Mouse (Mus musculus) forebrain, embryonic 16.5 days (tissue): ENCODE data around the gene Gm11541. TPM values are rescaled to one million over a fixed set of nuclear protein-coding genes. Genes with fewer than 3 reads are reported as not detected.

Experiments
- ATAC-seq: fragments of 200-750 bp; cut with Nextera tagmentation; 2 replicates; pipeline ENCODE4 v1.8.0; 2017; ENCODE audit warnings: mild to moderate bottlenecking, moderate library complexity
- H3K27ac ChIP-seq: fragments of 300-500 bp; sonication (generic); 2 replicates; pipeline ENCODE4 v1.5.1; 2014; ENCODE audit warnings: low read length, control low read depth
- H3K27me3 ChIP-seq: fragments of 300-500 bp; sonication (generic); replicated peaks from 2 replicates; pipeline ENCODE4 v1.6.1; 2014; ENCODE audit warnings: low read length; ENCODE audit not compliant: control insufficient read depth, insufficient read depth
- H3K36me3 ChIP-seq: fragments of 300-500 bp; sonication (generic); 2 replicates; pipeline ENCODE4 v1.6.1; 2014; ENCODE audit not compliant: control insufficient read depth, insufficient read depth
- H3K4me1 ChIP-seq: fragments of 300-500 bp; sonication (generic); replicated peaks from 2 replicates; pipeline ENCODE4 v1.6.1; 2014; ENCODE audit warnings: low read length; ENCODE audit not compliant: control insufficient read depth, insufficient read depth
- H3K4me2 ChIP-seq: fragments of 300-500 bp; sonication (generic); 2 replicates; pipeline ENCODE4 v1.6.1; 2014; ENCODE audit warnings: mild to moderate bottlenecking, low read length, control low read depth
- H3K4me3 ChIP-seq: fragments of 300-500 bp; sonication (generic); replicated peaks from 2 replicates; pipeline ENCODE4 v1.5.1; 2014; ENCODE audit warnings: mild to moderate bottlenecking, low read length, control low read depth
- H3K9ac ChIP-seq: fragments of 300-500 bp; sonication (generic); replicated peaks from 2 replicates; pipeline ENCODE4 v1.6.1; 2014; ENCODE audit warnings: low read depth, low read length, control low read depth
- H3K9me3 ChIP-seq: fragments of 300-500 bp; sonication (generic); 2 replicates; pipeline ENCODE4 v1.6.1; 2016; ENCODE audit warnings: low read length; ENCODE audit not compliant: control insufficient read depth
- WGBS: fragments of 180-500 bp; shearing (Covaris S2); extraction: QIAGEN DNeasy Blood & Tissue Kit; methylation state at CpG from one replicate; pipeline ENCODE4 v1.1.7; 2014; 5-methylcytosine and 5-hydroxymethylcytosine counted together
- polyA plus RNA-seq: library from polyadenylated mRNA; unstranded; fragments of >200 nt; fragmentation: Nextera tagmentation; extraction: Ambion mirVana; gene quantifications from 2 replicates; pipeline ENCODE4 v1.2.1, GENCODE M21; 2015

Gm11541 gene
- polyA plus RNA-seq, 1 experiment from 2014 or later = not detected

DNA sequence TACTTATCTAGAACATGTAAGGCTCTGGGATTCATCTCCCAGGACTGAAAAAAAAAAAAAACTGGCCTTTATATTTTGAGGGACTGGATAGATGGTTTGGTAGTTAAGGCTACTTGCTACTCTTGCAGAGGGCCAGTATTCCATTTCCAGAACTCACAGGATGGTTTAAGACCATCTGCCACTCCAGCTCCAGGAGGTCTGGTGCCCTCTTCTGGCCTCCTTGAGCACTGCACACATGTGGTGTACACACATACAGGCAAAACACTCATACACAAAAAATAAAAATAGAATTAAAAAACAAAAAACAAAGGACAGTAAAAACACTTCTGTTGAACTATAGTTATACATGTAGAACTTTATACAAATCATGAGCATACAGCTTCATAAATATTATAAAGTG, 23.7 kb downstream of the Gm11541 start:
- no peaks in the 10 kb centered on the region for H3K9me3 ChIP-seq
- no peak overlapping the region for H3K4me2 ChIP-seq
- H3K27me3 ChIP-seq = no peaks in the 10 kb centered on the region
- H3K9ac ChIP-seq = no peak overlapping the region
- no peak overlapping the region for H3K4me3 ChIP-seq
- peaks cover 17% of the 10 kb centered on the region for H3K4me1 ChIP-seq
- no peaks in the 10 kb centered on the region for H3K36me3 ChIP-seq
- no peak for ATAC-seq
- no peak overlapping the region for H3K27ac ChIP-seq

DNA sequence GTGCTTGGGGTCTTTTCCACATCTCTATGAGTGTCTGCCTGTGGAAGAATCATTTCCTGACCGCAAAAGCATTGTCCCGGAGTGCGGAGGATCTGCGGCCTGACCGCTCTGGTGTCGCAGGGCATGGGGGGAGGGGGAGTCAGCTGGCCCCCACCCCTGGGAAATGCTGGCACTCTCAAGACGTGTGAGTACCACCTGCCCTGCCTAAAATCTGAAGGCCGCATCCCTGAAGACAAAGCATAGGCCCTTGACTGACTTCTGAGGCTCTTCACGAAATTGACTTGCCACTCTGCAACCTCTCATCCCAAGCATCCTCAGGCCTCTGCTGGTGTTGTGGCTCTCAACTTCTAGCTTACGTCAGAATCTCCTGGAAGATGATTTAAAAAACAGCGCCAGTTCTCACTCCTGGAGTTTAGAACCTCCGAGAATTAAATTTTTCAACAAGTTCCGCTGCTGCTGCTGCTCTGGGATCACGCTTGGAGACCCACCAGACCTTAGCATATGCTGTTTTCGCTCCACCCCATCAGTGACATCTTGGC, 26.6 kb downstream of the Gm11541 start:
- no peak; the same call in 1 of the 2 replicates for ATAC-seq
- no peaks in the 10 kb centered on the region for H3K9me3 ChIP-seq
- WGBS = 23% methylated on average over 15 of the region's 15 CpGs
- H3K36me3 ChIP-seq = no peaks in the 10 kb centered on the region
- H3K9ac ChIP-seq = peak overlapping the region; percentile 96
- H3K4me1 ChIP-seq = peaks cover 20% of the 10 kb centered on the region
- peak overlapping the region; percentile 92 for H3K4me3 ChIP-seq
- 0 out of 2 replicates have a peak overlapping the region, but pooled peaks have one; percentile 30 for H3K27ac ChIP-seq
- no peaks in the 10 kb centered on the region for H3K27me3 ChIP-seq
- peak overlapping the region; percentile 81 for H3K4me2 ChIP-seq

DNA sequence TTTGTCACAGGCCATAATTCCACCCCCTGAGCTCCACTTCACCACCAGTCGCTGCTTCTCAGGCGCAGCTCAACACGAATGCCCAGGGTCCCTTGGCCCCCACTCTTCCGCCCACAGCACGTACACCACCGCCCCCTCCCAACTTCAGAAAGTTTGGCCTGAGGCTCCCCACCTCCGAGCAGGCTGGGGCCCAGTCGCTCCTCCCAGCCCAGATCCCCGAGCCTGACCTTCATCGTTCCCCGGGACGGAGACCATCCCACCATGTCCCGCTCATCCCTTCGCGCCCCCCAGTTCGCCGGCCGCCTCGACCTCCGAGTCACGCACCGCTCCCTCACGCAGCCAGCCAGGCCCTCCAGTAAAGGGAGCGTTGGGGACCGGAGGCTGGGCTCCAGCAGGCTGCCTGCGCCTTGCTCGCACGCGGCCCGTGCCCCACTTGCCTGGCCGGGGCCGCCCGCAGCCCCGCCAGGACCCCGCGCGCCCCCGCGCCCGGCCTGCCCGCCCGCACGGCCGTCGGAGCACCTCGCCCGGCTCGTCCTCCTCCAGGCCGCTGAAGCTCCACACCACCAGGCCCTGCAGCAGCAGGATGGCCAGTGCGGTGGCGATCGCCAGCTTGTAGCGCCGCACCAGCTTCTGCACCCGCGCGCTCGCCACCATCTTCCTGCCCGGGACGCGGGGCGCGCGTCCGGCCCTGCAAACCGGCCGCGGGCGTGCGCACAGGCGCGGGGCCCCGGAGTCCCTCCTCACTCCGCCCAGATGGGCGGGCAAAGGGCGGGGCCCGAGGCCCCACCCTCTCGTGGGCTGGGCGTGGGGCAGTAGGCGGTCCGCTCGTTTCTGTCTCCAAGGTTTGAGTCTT, 27.3 kb downstream of the Gm11541 start, which contains the start of gene Xylt2:
Gene Xylt2, minus strand, starts transcription at position 762 of the 853 bp plus-strand sequence.
- Histone ChIP-seq H3K27me3 (no peaks in the 10 kb centered on the region), H3K9me3 (no peaks in the 10 kb centered on the region), H3K4me2 (peak within 1 kb of the TSS; percentile 81), H3K4me3 (peak within 1 kb of the TSS; percentile 92), H3K27ac (peak within 1 kb of the TSS; percentile 87), H3K9ac (peak within 1 kb of the TSS; percentile 96), H3K4me1 (peaks cover 20% of the 10 kb centered on the region), H3K36me3 (no peaks in the 10 kb centered on the region)
- under 1% methylated on average over 80 of the region's 82 CpGs for WGBS
- ATAC-seq = peak; percentile 97

DNA sequence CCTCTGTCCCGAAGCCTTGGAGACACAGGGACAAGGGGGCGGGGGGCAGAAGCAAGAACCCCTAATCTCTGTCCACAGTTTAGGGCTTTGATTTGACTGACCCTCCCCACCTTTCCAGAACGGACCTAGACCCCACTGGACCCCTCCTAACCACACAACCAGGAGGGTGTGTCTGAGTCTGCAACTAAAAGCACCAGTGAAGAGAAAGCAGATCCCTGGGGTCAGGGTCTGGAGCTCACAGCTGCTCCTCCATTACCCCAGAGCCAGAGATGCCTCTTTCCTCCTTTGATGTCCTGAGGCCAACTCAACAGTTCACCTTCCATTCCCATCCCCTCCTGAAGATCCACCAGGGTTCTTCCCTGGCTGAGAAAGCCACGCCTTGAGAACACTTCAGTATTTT, 28.0 kb downstream of the Gm11541 start:
- H3K4me1 ChIP-seq = peaks cover 20% of the 10 kb centered on the region
- H3K9ac ChIP-seq = peak overlapping the region; percentile 96
- no peaks in the 10 kb centered on the region for H3K36me3 ChIP-seq
- H3K4me3 ChIP-seq = peak overlapping the region; percentile 92
- WGBS = 50% methylated on average over 4 of the region's 4 CpGs
- peak overlapping the region; percentile 81 for H3K4me2 ChIP-seq
- no peaks in the 10 kb centered on the region for H3K27me3 ChIP-seq
- H3K27ac ChIP-seq = no peak overlapping the region
- no peak for ATAC-seq
- H3K9me3 ChIP-seq = no peaks in the 10 kb centered on the region

DNA sequence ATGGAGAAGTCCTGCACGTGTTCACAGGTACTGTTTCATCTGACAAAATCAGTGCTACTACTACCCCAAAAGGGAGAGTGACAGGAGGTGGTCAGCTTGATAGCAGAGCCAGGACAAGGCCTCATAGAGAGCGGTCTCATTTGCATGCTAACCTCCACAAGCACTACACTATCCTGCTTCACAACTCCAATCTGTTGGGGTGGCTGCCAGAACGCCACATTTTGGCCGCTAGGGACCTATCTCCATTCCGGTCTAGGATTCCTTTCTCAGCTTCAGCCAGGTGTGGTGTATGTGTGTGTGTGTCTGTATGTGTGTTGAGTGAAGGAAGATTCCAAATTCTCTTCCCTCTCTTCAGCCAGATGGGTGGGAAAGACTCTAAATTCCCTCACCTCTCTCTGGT, 28.9 kb downstream of the Gm11541 start:
- Histone ChIP-seq H3K27me3 (no peaks in the 10 kb centered on the region), H3K4me2 (no peak overlapping the region), H3K4me3 (no peak overlapping the region), H3K36me3 (no peaks in the 10 kb centered on the region), H3K9ac (no peak overlapping the region), H3K27ac (no peak overlapping the region), H3K9me3 (no peaks in the 10 kb centered on the region), H3K4me1 (peaks cover 20% of the 10 kb centered on the region)
- ATAC-seq = no peak
- WGBS = 83% methylated on average over 5 of the region's 5 CpGs

DNA sequence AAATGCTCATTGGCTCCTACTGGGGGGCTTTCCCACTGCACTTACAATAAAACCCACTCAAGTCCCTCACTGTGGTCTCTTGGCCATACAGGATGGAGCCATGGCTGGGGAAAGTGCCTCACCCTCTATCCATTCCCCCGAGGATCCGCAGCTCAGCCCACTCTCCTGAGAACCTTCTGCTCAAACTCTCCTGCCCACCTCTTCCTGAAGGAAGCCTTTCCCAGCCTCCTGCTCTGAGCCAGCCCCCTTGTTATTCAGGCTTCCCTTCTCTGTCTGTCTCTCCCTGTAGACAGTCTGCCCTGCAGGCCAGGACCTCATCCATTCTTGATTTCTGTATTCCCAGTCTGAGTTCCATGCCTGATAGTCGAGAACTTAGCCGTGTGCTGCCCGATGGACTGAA, 29.3 kb downstream of the Gm11541 start:
- no peak for ATAC-seq
- Histone ChIP-seq H3K9ac (no peak overlapping the region), H3K4me2 (no peak overlapping the region), H3K4me1 (peaks cover 20% of the 10 kb centered on the region), H3K27me3 (no peaks in the 10 kb centered on the region), H3K27ac (no peak overlapping the region), H3K36me3 (no peaks in the 10 kb centered on the region), H3K4me3 (no peak overlapping the region), H3K9me3 (no peaks in the 10 kb centered on the region)
- 90% methylated on average over 5 of the region's 5 CpGs for WGBS

DNA sequence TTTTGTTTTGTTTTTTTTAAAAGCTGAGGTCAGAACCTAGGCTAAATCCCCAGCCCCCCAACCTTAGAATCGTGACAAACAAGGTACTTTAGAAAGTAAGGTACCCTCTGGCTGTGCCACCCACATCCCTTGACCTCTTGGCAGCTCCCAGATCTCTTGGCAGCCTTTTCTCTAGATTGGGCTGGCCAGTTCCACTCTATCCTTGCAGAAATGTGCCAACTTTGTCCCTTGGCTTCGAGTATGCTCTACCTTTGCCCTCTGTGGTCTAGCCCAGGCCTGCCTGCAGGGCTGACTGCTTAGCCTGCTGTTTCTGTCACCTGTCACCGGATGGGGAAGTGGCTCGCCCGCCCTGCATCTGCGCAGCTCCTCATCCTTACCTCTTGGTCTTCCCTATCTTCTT, 39.0 kb downstream of the Gm11541 start:
- peaks cover 20% of the 10 kb centered on the region for H3K36me3 ChIP-seq

DNA sequence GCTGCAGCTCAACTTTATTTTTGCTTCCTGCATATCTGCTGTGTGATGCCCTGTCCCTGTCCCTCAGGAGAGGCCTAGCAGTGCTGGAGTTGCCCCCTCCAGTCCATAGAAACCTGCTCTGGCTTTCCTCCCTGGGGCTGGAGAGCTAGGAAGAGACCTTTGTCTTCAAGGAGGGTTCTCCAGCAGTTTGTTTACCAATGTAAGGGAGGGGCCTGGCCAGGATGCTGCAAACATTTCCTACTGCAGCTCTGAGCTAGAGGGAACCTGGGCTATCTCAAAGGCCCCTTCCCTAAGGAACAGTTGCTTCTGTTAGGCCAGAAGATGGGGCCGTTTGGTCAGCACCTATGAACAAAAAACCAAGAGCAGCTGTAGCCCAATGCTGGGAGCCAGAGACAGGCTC, 43.0 kb downstream of the Gm11541 start:
- Histone ChIP-seq H3K4me2 (no peak overlapping the region), H3K9me3 (no peaks in the 10 kb centered on the region), H3K4me1 (no peaks in the 10 kb centered on the region), H3K36me3 (peaks cover 20% of the 10 kb centered on the region; the same call in 1 of the 2 replicates), H3K27ac (no peak overlapping the region), H3K4me3 (no peak overlapping the region), H3K27me3 (no peaks in the 10 kb centered on the region), H3K9ac (no peak overlapping the region)
- 67% methylated on average over 1 of the region's 1 CpGs for WGBS
- ATAC-seq = no peak

More for the DNA sequence above, 39.0 kb downstream of the Gm11541 start:
- Histone ChIP-seq H3K27me3 (no peaks in the 10 kb centered on the region), H3K4me3 (no peak overlapping the region), H3K4me1 (no peaks in the 10 kb centered on the region), H3K27ac (no peak overlapping the region), H3K9me3 (no peaks in the 10 kb centered on the region), H3K4me2 (no peak overlapping the region), H3K9ac (no peak overlapping the region)
- ATAC-seq = no peak
- 89% methylated on average over 6 of the region's 6 CpGs for WGBS

DNA sequence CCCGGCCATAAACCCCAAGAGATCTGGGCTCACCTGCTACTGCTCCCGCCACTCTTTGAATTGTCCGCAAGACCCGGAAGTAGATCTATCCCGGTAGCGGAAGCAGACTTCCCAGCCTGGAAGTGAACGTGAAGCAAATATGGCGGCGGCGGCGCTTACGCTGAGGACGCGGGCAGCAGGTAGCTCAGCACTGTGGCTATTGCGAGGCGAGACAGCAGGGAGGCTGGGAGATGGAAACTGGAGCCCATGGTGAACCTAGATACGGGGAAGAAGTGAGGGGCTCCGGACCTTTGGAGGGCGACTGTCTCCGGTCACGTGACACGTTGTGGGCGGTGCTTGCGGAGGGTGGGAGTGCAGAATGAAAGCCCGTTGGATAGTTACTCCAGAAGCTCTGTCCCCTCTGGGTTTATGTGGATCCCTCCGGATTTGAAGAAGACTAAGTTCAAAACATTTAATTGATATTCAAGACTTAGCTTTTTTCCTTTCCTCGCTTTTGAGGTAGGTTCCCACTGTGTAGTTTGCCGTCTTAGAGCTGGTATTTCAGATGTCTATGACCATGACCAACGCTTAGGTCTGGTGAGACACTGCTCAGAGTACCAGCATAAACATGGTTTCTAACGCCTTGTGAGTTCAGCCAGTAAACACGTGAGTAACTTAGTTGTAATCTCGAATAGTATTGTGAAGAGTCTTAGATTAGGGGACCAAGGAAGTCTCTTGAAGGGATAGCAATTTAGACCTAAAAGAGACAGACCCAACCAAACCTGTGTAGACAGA, 50.4 kb downstream of the Gm11541 start, which contains the start of the genes Mrpl27 and Eme1:
Gene Mrpl27, plus strand, starts transcription at position 105 of the 774 bp plus-strand sequence.
Gene Eme1, minus strand, starts transcription at position 302 of the 774 bp plus-strand sequence.
- Histone ChIP-seq H3K4me1 (peaks cover 15% of the 10 kb centered on the region), H3K9me3 (no peaks in the 10 kb centered on the region), H3K36me3 (0 out of 2 replicates have a peak, but pooled peaks cover 4% of the 10 kb centered on the region), H3K9ac (peak within 1 kb of the TSS; percentile 65), H3K27ac (peak within 1 kb of the TSS; percentile 91), H3K4me3 (peak within 1 kb of the TSS; percentile 69), H3K4me2 (peak within 1 kb of the TSS; percentile 85), H3K27me3 (no peaks in the 10 kb centered on the region)
- ATAC-seq = peak; percentile 93
- under 1% methylated on average over 32 of the region's 32 CpGs for WGBS
